Mouse (Mus musculus): Measurements from ENCODE around the gene Brd3. TPM values are rescaled to one million over a fixed set of nuclear protein-coding genes. Genes with fewer than 3 reads are reported as not detected.

Gene Brd3
- total and polyA plus RNA-seq, 3 experiments, result 10.7 to 46.9 (median 38.7) TPM

- H3K9ac ChIP-seq (ENCODE audit: control insufficient read depth, low read depth, low read length, poor library complexity, severe bottlenecking), result no peak overlapping the region
- H3K27me3 ChIP-seq (ENCODE audit: control insufficient read depth in 1 of 2, insufficient read depth in 2 of 2, low read length in 2 of 2), result no peaks in the 10 kb centered on the region
- H3K4me3 ChIP-seq (ENCODE audit: control insufficient read depth in 1 of 2, insufficient read depth in 1 of 2, low read depth in 2 of 2, low read length in 2 of 2), result no peak overlapping the region
- H3K4me1 ChIP-seq (ENCODE audit: control insufficient read depth in 1 of 2, insufficient read depth in 2 of 2, low read length in 2 of 2), result no peaks in the 10 kb centered on the region; a peak in 1 of 4 replicates
- H3K9me3 ChIP-seq (replicated peaks; ENCODE audit: insufficient read depth, low read length), result no peaks in the 10 kb centered on the region
- no peak for TF ChIP-seq MAFK (IDR thresholded peaks at IDR 0.05; ENCODE audit: borderline replicate concordance, low read depth, low read length)
- no peak for TF ChIP-seq E2F4 (IDR thresholded peaks at IDR 0.05; ENCODE audit: borderline replicate concordance, low read depth, low read length)
- no peak for TF ChIP-seq USF1 (IDR thresholded peaks at IDR 0.05; ENCODE audit: low read depth, low read length)
- DNase-seq (ENCODE audit: low read depth, low spot score), result no peak
- no peak overlapping the region for H3K27ac ChIP-seq (ENCODE audit: control insufficient read depth, low read depth, low read length)
- no peaks in the 10 kb centered on the region; the same call in 1 of the 2 replicates for H3K79me2 ChIP-seq (ENCODE audit: control insufficient read depth, insufficient read depth, low read length, poor library complexity)
- H3K36me3 ChIP-seq (ENCODE audit: control insufficient read depth in 1 of 2, insufficient read depth in 2 of 2, low read length in 2 of 2), result no peaks in the 10 kb centered on the region
These were observed 110.6 kb downstream of the Brd3 start for GRCm38 (mm10) chr2:27396656-27397440.

Other genes starting within 250 kb of the Brd3 start
- 7.4 and 8.8 TPM in 2 replicates for gene Vav2, start 80.6 kb downstream of the Brd3 start, total RNA-seq (2012; rRNA removed)
- 10 to 100 TPM in 1 of 2 experiments, not detected in 1; 15.9 TPM for gene Vav2, start 80.6 kb downstream of the Brd3 start, polyA plus RNA-seq (2012; ENCODE audit: insufficient read depth in 1 of 2, insufficient read length in 2 of 2, low read depth in 1 of 2, low replicate concordance in 2 of 2, missing spikeins in 1 of 2)
- gene Brd3os, start 65.3 kb downstream of the Brd3 start, total RNA-seq (2012; rRNA removed), result 0.31 and 0.72 TPM in 2 replicates
- 1 to 10 TPM in 1 of 2 experiments, not detected in 1; 2.9 TPM for gene Brd3os, start 65.3 kb downstream of the Brd3 start, polyA plus RNA-seq (2012; ENCODE audit: insufficient read depth in 1 of 2, insufficient read length in 2 of 2, low read depth in 1 of 2, low replicate concordance in 2 of 2, missing spikeins in 1 of 2)
- gene Wdr5, start 7.5 kb upstream of the Brd3 start, total RNA-seq (2012; rRNA removed), result 67.0 and 78.3 TPM in 2 replicates
- gene Wdr5, start 7.5 kb upstream of the Brd3 start, polyA plus RNA-seq (2012; ENCODE audit: insufficient read depth in 1 of 2, insufficient read length in 2 of 2, low read depth in 1 of 2, low replicate concordance in 2 of 2, missing spikeins in 1 of 2), result 10 to 100 TPM in 1 of 2 experiments, not detected in 1; 96.9 TPM
- 9.6 and 11.7 TPM in 2 replicates for gene Rxra, start 168.8 kb upstream of the Brd3 start, total RNA-seq (2012; rRNA removed)
- gene Rxra, start 168.8 kb upstream of the Brd3 start, polyA plus RNA-seq (2012; ENCODE audit: insufficient read depth in 1 of 2, insufficient read length in 2 of 2, low read depth in 1 of 2, low replicate concordance in 2 of 2, missing spikeins in 1 of 2), result 10 to 100 TPM in 1 of 2 experiments, not detected in 1; 19.6 TPM

Data from MEL (cell line).